Mouse (Mus musculus): ENCODE measurements at regions not wholly inside any gene's neighbourhood (a gene's known extent, or its start where the extent isn't known, plus 50 kb on each side); places are given as distances from the start of the nearest gene placed in this dataset.
A peak's percentile ranks its signal among the peaks of the same experiment; 100 is the strongest.

DNA sequence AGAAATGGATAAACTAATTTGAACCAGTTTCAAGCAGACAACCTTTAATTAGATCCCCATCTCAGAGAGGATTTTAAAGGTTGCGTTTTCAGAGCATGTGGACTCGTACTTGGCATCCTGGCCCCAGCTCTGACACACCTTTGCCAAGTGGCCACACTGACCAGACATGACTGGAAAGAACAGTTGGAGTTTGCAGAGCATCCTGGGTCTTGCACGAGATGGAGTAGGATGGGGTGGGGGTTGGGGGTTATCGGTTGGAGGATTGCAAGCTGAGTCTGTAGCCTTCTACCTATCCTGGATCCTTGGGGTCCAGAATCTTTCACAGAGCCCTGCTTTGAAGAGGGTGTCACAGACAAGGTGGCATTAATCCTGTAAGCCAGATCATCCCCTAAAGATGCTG, 550.9 kb upstream of the Mgmt start:
- no peak for ATAC-seq (replicated peaks; ENCODE audit: poor library complexity)

DNA sequence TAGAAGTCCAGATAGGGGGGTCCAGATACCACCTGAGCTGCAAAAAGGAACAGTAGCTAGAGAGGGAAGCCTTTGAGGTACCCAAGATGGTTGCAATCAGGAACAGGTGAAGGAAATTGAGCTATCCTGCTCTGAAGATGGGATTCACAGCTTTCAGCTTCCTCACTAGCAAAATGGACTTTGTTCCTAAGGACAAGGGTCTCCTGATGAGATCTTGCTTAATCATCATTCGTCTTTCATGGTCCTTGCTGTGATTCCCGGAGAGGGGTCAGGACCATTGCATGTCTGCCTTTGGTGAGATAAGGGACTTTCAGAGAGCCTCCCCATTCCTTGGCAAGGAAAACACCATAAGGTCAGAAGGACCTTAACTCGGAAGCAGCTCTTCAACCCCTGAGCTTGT, 549.4 kb upstream of the Mgmt start:
- ATAC-seq (replicated peaks; ENCODE audit: poor library complexity) = no peak

DNA sequence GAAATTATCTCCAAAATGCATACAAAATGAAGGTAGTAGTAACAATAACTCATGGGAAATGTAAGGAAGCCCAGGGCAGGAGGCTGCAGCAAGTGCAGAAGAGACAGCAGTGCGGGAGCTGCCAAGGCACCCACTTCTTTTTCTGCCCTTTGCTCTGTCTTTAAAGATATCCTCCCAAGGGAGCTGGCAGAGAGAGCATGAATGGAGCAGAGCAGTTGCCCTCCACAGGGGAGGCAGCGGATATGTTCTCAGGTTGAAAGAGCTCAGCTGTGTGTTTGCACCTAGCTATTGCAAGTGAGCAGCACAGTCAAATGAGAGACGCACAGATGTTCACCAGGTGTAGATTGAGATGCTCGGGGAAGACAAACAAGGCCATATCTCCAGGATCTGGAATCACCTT, 547.9 kb upstream of the Mgmt start:
- no peak for ATAC-seq (replicated peaks; ENCODE audit: poor library complexity)

DNA sequence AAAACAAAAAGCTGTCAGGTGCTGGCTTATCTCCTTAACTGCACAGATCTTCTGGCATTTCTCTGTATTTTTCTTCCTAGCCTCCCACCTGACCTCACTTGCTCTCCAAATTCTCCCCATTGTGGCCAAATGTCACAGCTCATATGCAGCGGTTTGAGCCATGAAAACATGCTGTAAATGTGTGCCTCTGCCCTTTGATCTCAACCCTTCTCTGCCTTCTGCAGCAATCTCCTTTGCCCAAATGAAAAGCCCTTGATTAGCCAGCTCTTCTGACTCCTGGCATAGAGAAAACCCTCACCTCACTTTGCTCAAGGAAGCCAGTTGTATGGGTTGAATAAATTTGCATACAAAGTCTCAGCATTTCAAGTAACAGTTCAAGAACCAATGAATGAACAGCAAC, 546.1 kb upstream of the Mgmt start:
- no peak for ATAC-seq (replicated peaks; ENCODE audit: poor library complexity)

DNA sequence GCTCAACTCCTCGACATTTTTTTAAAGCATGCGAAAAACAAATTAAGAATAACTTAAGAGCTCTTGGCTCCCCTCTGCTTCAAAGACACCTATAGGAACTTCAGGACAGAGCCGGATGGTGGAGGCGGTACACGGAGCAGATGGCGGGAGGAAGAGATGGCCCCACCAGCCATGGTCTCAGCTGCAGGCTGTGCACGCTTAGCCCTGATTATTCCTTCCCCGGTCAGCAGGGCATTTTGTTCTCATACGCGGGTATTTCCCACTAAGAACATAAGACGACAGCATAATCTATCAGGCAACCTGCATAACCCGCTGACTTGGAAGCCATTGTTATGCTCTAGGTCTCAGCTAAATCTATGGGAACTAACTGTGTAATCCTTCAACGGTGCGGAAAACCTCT, 544.8 kb upstream of the Mgmt start:
- ATAC-seq (replicated peaks; ENCODE audit: poor library complexity) = no peak

DNA sequence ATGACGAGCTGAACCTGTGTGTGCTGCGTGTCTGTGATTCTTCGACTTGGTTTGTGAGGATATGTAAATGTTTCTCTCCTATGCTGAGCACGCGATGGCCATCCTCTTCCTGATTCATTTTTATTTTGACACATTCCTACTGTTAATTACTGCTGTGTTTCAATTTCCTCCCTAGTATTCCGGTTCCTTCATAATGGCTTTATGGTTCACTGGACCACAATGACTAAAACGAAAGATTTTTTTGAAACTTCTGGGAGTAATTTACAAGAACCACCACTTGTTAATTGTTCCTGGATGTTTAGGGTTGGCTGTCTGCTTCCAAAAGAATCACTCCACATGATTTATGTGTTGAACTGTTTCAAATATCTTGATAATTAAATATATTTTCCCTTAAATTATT, 537.4 kb upstream of the Mgmt start:
- no peak for ATAC-seq (replicated peaks; ENCODE audit: poor library complexity)

DNA sequence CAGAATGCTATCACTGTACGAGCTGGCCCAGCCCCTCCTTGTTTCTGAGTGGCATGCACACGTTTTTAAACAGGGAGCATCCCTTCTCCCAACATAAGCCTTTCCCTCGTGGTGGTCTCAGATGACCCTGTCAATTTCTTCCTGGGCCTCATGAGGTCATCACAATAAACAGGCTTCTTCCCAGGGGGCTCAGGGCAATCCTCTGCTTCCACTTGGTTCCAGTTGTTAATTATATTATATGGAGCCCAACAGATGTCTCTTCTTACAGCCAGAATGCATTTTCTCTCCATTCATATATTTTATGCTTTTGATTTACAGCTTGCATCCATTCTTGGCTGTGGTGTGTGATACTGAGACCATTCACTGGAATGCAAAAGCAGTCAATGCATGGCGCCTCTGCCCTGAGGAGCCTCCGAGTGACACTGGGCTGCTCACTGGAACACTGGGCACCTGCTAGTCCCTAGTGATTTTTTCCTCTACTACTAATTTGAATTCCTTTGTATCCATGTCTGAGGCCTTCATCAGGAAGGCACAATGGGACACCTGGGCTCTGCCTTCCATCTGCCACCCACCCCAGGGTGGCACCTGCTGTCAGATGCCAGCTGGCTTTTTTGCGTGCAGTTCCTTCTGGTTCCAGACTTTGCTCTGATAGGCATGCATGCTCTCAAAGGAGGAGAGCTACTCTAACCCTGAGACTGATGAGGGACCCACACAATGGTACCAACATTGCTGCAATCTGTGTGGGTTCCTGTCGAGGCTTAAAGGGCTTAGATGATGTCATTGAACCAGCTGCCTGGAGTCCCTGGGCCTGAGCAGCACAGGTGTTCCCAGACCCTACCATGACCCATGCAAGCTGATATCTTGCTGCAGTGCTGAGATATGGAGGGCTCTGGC, 528.8 kb upstream of the Mgmt start:
- ATAC-seq (replicated peaks; ENCODE audit: poor library complexity) = no peak

DNA sequence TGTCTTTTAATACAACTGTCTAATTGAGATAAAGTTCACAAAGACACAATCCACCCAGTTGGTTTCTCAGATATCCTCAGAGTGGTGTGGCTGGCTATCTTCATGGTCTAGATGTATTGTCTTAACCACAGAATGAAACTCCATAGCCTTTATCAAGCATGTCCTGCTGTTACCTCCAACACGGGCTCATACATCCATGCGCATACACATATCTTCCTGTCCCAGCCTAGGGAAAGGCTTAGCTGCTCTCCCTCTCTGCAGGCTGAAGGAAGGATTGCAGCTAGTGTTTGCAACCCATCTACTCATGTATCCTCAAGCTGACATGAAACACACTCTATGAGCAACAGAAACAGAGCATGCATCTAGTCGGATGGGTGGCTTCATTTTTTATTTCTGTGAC, 517.2 kb upstream of the Mgmt start:
- 0 out of 2 replicates have a peak, but pooled peaks have one; percentile 26 for ATAC-seq (replicated peaks; ENCODE audit: poor library complexity)

DNA sequence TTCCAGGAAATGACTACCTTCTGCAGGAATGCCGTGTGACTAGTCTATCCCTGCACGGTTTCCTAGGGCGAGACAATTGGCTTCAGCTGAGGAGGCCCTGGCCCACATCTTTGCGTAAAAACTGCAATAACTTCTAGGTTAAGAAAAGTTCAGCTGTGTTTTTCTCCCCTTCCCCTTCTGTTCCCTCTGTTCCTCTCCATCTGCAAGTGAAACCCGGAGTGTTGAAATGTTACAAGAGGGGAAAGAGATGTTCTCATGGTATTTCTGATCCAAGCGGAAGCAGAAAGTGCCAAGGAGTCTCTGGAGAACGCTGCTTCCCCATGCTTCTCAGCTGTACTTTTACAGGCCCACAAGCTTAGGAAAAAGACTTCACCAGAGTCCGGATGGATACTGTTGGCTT, 516.7 kb upstream of the Mgmt start:
- ATAC-seq (replicated peaks; ENCODE audit: poor library complexity) = no peak

DNA sequence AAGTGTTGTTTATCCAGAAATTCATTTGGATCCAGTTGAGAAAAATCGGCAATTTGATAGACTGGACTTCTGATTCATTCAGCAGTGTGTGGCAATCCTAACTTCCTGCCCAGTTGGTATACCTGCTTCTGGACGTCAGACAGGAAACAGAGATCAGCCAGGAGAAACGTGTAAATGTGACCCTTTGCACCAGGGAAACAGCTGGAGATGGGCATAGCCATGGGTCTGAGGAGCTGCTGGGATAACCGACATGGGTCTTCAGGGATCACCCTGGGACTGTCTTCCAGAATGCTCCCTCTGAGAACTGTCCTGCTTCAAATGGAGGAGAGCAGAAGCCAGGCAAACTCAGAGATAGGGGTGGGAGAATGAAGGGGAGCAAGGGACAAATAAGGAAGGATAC, 516.1 kb upstream of the Mgmt start:
- no peak for ATAC-seq (replicated peaks; ENCODE audit: poor library complexity)

DNA sequence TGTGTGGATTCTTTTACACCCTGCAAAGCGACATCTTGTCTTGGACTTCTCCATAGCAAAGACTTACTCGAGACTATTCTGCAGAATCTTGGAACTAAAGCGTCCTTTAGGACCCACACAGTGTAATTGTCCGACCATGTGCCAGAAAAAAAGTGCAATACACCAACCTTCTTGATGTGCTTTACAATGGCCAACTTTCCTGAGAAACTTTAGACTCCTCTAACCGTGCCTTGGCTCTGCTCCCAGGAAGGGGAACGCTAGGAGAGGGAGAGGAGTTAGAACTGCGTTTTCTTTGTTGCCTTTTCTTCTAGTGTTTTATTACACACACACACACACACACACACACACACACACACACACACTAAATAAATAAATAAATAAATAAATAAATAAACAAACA, 515.1 kb upstream of the Mgmt start:
- no peak for ATAC-seq (replicated peaks; ENCODE audit: poor library complexity)

DNA sequence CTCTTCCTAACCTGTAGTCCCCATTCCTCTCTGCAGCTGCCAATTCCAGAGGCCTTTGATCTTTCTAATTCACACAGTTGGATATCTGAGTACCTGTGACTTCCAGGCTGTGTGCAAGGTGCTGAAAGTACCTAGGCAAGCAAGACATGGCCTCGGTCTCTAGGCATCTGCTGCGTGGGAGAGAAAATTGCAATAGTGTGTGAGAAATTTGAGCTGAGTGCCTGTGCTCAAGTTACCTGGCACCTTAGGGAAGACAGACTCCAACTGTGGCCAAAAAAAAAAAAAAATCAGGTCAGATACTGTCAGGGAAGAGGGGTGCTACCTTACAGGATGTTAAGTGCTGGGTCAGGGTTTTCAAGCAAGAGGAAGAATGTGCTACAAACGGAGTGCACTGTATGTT, 514.7 kb upstream of the Mgmt start:
- no peak for ATAC-seq (replicated peaks; ENCODE audit: poor library complexity)

DNA sequence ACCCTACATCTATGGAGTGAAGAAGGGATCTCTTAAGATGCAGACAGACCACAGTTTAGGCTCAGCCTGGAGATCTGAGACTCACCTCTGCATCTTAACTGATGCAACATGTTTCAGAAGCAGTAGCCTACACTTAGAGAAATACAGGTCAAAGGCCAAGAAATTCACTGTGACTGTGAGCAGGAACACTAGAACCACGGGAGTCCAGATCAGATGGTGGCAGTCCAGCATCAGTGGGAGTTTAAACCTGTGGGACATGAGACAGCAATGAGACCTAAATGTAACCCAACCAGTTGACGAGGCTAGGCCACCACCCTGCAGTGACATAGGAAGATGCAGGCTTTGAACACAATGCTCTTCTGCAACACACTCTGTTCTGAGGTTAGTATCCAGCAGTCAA, 511.1 kb upstream of the Mgmt start:
- no peak for ATAC-seq (replicated peaks; ENCODE audit: poor library complexity)

DNA sequence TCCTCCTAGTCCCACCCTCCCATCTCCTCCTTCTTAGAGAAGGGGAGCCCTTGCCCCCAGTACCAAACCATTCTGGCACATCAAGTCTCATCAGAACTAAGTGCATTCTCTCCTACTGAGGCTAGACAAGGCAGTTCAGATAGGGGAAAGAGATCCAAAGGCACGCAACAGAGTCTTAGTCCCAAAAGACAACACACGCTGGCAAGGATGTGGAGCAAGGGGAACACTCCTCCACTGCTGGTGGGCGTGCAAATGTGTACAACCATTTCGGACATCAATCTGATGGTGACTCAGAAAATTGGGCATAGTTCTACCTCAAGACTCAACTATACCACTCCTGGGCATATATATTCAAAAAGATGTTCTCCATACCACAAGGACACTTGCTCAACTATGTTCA, 506.7 kb upstream of the Mgmt start:
- ATAC-seq (replicated peaks; ENCODE audit: poor library complexity) = no peak

DNA sequence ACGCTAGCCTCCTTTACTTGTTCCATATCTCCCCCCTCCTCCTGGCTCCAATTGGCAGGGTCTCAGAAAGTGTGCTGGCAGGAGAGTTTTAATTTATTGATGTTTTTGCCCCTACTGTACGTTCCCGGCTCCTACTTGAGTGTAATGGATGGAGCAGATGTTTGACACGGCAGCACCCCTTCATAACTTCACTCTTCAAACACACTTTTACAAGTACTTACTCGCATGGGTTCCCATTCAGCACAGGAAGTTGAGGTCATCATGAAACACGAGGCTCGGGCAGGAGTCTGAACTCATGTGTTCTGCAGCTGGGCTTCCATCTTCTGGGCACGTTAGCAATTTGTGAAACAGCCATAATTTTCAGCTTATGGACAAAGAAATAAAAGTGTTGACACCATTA, 504.3 kb upstream of the Mgmt start:
- ATAC-seq (replicated peaks; ENCODE audit: poor library complexity) = no peak

DNA sequence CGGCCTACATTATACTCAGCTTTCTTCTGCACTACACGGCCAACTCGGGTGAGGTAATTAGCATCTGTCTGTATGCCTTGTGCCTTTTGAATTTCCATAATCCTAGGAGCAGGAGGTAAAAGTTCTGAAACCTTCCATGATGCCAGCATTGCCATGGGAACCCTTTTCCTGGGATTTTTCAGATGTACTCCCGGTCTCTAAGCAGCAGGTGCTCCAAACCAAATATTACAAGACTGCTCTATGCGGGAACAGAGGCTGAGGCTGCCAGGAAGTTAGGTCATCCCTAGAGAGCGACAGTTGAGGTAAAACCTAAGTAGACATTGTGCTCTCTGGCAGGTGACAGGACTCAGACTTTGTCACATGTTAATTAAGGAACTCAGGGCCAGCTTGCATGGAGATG, 501.0 kb upstream of the Mgmt start:
- no peak for ATAC-seq (replicated peaks; ENCODE audit: poor library complexity)

DNA sequence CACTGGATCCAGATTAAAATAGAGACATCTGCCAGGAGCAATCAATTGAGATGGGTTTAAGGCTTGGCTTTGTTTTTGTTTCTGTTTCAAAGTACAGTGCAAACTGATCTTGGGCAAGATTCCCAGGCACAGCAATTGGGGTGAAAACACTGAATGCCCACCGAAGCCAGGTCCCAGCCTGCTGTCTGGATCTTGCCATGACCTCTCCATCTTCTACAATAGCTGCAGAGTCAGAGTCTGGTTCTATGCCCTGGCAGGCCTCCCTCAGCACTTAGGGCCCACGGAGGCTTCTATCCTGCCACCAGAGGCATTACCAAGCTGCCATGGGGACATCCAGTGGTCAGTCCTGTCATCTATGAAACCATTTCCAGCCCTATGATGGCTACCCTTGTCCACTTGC, 498.6 kb upstream of the Mgmt start:
- ATAC-seq (replicated peaks; ENCODE audit: poor library complexity) = no peak

DNA sequence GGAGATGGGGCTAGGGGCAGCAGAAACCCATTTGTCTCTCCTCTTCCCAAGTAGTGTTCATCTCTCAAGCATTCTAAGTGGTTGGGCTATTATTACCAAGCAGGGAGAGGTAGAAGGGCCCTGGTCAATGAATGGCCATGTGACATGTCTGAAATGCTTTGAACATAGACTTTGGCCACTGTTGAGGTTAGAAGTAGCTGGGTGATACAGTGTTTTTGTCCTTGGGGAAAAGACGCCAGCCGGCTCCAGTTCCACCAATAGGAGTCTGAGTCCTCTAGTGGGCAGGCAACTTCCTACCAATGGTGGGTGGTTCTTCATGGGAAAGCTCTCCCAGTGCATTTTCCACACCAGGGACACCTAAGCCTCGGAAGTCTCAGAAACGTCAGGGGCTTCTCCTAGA, 497.3 kb upstream of the Mgmt start:
- no peak for ATAC-seq (replicated peaks; ENCODE audit: poor library complexity)

DNA sequence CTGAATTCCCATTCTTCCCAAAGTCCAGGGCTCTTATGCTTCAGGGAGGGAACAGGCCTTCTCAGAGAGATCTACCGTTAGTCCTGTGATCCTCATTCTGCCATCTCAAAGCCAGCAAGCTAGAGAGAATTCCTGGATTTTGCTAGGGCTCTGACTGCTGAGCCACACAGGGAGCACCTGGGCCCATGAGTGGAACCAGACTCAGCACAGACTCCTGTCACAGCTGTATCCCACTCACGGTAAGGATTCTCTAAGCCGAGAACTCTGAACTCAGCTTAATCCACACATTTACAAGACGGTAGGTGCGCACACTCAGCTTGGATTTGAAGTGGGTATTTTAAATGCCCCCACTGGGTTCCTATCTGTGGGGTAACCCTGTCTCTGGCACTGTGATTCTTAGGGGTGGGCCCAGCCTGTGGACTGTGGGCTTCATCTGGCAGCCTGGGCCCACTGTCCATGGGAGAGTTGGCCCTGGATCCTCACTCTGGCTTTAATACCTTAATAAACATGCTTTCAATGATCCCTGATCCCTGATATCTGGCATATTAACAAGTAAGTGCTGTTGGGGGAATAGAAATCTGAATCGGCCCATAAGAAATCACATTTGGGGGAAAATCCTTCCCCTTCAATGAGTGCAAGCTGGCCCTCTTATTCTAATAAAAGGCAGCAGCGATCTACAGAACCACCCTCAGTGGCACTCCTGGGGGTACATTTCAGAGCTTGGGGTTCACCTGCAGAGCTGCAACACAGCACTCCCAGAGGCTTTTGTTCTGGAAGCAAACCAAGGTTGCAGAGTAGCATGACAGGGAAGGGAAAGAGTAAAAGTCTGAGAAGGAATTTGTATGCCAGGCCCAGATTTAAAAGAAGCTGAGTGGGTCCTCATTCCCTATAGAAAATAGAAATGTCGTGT, 491.5 kb upstream of the Mgmt start:
- ATAC-seq (replicated peaks; ENCODE audit: poor library complexity) = no peak

DNA sequence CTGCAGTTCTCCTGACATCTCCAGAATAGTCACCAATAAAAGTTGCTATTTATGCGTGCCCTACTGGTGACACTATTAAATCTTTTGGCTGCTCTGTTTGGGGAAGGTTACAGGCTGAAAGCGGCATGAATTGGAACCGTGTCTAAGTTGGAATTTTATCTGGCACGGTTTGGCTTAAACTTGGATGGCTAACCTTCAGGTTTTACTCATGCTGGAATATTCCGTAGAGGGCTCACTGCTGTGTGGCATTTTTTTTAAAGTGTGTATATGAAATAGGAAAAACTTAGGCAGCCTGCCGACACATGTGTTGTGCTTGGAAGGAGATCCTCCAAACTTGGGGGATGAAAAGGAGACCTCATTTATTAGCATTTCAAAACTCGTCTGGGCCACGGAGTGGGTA, 489.0 kb upstream of the Mgmt start:
- no peak for ATAC-seq (replicated peaks; ENCODE audit: poor library complexity)

DNA sequence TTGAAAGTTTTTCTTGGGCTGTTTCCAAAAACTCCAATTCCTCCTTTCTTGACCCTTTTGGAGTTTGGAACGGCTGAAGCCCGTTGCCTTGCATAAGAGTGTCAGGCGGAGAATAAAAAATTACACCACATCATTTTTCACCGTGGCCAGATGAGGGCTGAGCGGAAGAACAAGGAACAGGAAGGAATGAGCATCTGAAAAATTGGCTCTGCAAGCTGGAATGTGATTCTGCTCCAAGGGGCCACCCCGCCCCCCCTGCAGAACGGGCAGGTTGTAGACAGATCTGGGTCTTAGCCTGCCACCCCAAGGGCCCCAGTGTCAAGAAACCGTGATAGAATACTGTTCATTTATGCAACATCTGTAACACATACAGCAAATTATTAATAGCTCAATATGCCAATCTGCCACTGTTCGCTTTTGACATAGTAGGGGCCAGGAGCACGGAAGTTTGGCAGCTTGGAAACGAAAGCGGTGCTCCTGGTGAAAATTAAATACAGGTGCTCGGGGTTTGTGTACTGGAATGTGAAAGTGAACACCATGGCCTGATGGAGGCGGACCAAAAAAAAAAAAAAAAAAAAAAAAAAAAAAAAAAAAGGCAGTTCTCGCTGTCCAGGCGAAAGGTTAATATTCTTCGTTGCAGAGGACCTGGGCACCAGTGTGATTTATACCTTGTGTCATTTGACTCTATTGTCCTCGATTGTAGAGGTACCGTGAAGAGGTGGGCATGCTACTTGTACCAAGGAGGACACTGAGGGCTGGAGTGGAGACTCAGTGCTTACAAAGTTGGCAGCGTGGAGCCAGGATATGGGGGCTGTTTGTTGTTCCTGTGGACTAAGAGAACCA, 487.9 kb upstream of the Mgmt start:
- ATAC-seq (replicated peaks; ENCODE audit: poor library complexity) = no peak
